Mouse (Mus musculus): ENCODE measurements around the gene Slc17a9. TPM values are rescaled to one million over a fixed set of nuclear protein-coding genes. Genes with fewer than 3 reads are reported as not detected.
A peak's percentile ranks its signal among the peaks of the same experiment; 100 is the strongest.

The Slc17a9 gene
- total and polyA plus RNA-seq, 3 experiments, result 0.42 to 2.6 (median 0.43) TPM

DNA sequence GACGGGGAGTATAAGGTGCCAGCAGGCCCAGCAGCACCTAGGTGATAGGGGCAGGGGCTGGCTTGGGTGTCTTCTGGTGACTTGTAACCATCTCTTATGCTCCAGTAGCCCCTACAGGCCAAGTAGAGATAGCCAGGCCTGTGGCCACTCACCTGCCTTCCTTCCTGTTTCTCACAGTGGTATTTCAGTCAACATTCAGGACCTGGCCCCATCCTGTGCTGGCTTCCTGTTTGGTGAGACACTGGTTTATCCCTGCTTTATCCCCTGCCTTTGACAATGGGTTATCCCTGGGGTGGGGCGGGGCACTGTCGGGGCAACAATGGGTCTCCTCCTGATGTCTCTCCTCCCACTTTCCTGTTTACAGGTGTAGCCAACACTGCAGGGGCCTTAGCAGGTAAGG lies 15.3 kb downstream of the Slc17a9 start:
- no peak overlapping the region for H3K4me3 ChIP-seq
- no peak for DNase-seq
- no peaks in the 10 kb centered on the region for H3K27me3 ChIP-seq (ENCODE audit: control insufficient read depth, insufficient read depth, low read length)
- no peak overlapping the region for H3K9ac ChIP-seq (ENCODE audit: low read depth, low read length)
- intact Hi-C loops (cut with DNase I), result no loop called here
- H3K79me2 ChIP-seq (replicated peaks; ENCODE audit: control insufficient read depth, insufficient read depth, low read length), result no peaks in the 10 kb centered on the region
- TF ChIP-seq POLR2A (IDR thresholded peaks at IDR 0.05; ENCODE audit: insufficient read depth, low read depth, low read length) (no peak), CTCF (IDR thresholded peaks at IDR 0.05) (peak; percentile 22)
- no peaks in the 10 kb centered on the region for H3K4me1 ChIP-seq (ENCODE audit: control insufficient read depth, insufficient read depth, low read length)
- 25% methylated on average over 3 of the region's 3 CpGs for WGBS
- H3K27ac ChIP-seq, result no peak overlapping the region
- H3K36me3 ChIP-seq (ENCODE audit: control insufficient read depth, insufficient read depth, low read length), result no peaks in the 10 kb centered on the region

DNA sequence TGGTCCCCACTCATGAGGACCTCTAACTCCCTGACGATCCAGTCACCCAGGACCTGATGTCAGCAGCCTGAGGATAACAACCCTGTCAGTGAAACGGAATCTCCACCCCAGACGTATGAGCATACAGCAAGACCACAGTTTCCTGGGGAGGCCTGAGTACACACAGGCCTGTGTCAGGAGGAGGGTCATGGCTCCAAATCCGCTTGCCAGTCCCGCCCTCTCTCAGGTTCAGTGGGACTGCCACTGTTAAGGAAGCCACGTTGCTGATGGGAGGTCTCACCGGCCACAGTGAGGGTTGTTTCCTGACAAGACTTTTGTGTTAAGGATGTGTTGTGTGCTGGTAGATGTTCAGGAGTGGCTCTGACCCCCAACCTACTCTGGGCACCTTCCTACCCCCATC lies 16.4 kb downstream of the Slc17a9 start:
- Histone ChIP-seq H3K79me2 (replicated peaks; ENCODE audit: control insufficient read depth, insufficient read depth, low read length) (no peaks in the 10 kb centered on the region), H3K4me1 (ENCODE audit: control insufficient read depth, insufficient read depth, low read length) (no peaks in the 10 kb centered on the region), H3K4me3 (no peak overlapping the region), H3K27me3 (ENCODE audit: control insufficient read depth, insufficient read depth, low read length) (no peaks in the 10 kb centered on the region), H3K9ac (ENCODE audit: low read depth, low read length) (no peak overlapping the region), H3K27ac (no peak overlapping the region), H3K36me3 (ENCODE audit: control insufficient read depth, insufficient read depth, low read length) (no peaks in the 10 kb centered on the region)
- 53% methylated on average over 7 of the region's 7 CpGs for WGBS
- DNase-seq, result no peak
- intact Hi-C loops (cut with DNase I), result no loop called here
- TF ChIP-seq EP300 (IDR thresholded peaks at IDR 0.05; ENCODE audit: insufficient read depth, low read depth, low read length) (no peak), CTCF (IDR thresholded peaks at IDR 0.05) (no peak), POLR2A (IDR thresholded peaks at IDR 0.05; ENCODE audit: insufficient read depth, low read depth, low read length) (no peak)

GRCm38 (mm10) chr2:180742820-180743219 lies 17.8 kb downstream of the Slc17a9 start:
- Histone ChIP-seq H3K27ac (no peak overlapping the region), H3K79me2 (replicated peaks; ENCODE audit: control insufficient read depth, insufficient read depth, low read length) (no peaks in the 10 kb centered on the region), H3K4me1 (ENCODE audit: control insufficient read depth, insufficient read depth, low read length) (no peaks in the 10 kb centered on the region), H3K9ac (ENCODE audit: low read depth, low read length) (no peak overlapping the region), H3K4me3 (no peak overlapping the region), H3K36me3 (ENCODE audit: control insufficient read depth, insufficient read depth, low read length) (no peaks in the 10 kb centered on the region), H3K27me3 (ENCODE audit: control insufficient read depth, insufficient read depth, low read length) (no peaks in the 10 kb centered on the region)
- 80% methylated on average over 6 of the region's 6 CpGs for WGBS
- intact Hi-C loops (cut with DNase I), result no loop called here
- no peak for TF ChIP-seq POLR2A (IDR thresholded peaks at IDR 0.05; ENCODE audit: insufficient read depth, low read depth, low read length)
- TF ChIP-seq EP300 (IDR thresholded peaks at IDR 0.05; ENCODE audit: insufficient read depth, low read depth, low read length), result no peak
- no peak for TF ChIP-seq CTCF (IDR thresholded peaks at IDR 0.05)
- DNase-seq, result no peak

DNA sequence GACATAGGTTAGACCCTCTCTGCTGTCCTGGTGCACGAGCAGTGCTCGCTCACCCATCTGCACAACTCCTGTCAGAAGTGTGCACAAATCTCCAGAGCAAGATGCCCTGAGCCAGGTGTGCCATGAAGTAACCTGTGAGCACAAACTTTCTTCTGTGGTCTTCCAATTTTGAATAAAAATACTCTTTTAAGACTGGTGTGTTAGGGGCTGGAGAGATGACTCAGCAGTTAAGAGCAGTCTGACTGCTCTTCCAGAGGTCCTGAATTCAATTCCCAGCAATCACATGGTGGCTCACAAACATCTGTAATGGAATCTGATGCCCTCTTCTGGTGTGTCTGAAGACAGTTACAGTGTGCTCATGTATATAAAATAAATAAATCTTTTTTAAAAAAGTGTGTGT lies 18.3 kb downstream of the Slc17a9 start:
- no peaks in the 10 kb centered on the region for H3K27me3 ChIP-seq (ENCODE audit: control insufficient read depth, insufficient read depth, low read length)
- WGBS, result 79% methylated on average over 2 of the region's 2 CpGs
- no peaks in the 10 kb centered on the region for H3K36me3 ChIP-seq (ENCODE audit: control insufficient read depth, insufficient read depth, low read length)
- no peaks in the 10 kb centered on the region for H3K79me2 ChIP-seq (replicated peaks; ENCODE audit: control insufficient read depth, insufficient read depth, low read length)
- no peak for TF ChIP-seq CTCF (IDR thresholded peaks at IDR 0.05)
- TF ChIP-seq POLR2A (IDR thresholded peaks at IDR 0.05; ENCODE audit: insufficient read depth, low read depth, low read length), result no peak
- TF ChIP-seq EP300 (IDR thresholded peaks at IDR 0.05; ENCODE audit: insufficient read depth, low read depth, low read length), result no peak
- intact Hi-C loops (cut with DNase I), result no loop called here
- H3K9ac ChIP-seq (ENCODE audit: low read depth, low read length), result no peak overlapping the region
- DNase-seq, result no peak
- H3K4me1 ChIP-seq (ENCODE audit: control insufficient read depth, insufficient read depth, low read length), result no peaks in the 10 kb centered on the region
- no peak overlapping the region for H3K27ac ChIP-seq
- no peak overlapping the region for H3K4me3 ChIP-seq

DNA sequence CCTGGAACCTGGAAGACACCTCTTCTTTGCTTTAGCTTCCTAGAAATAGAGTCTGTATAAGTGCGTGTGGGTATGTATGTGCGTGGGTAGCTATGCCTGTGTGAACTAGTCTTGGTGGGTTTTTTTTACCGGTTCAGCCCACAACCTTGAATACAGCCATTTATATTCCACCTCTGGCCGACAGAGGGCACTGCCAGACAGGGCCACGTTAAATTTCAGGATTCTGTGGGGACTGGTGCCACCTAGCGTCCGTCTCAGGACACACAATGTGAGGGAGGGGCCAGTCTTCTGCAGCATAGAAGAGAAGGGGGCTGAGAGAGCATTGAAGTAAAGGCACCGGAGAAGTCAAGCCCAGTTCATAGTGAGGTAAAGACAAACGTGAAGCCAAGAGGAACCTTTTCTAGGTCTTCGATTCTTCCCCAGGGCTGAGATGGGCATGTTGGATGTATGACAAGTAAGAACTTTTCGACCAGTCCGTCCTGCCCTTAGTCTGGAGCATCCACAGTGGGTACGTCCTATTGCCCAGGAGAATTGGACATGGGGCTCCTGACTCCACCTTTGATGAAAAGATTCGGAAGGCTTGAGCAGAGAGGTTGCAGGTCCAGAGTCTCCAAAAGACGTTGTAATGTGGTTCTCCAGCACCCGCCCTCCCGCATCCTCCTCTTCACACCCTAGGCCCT lies 20.3 kb downstream of the Slc17a9 start:
- no peak overlapping the region for H3K27ac ChIP-seq
- no peaks in the 10 kb centered on the region for H3K36me3 ChIP-seq (ENCODE audit: control insufficient read depth, insufficient read depth, low read length)
- WGBS, result 27% methylated on average over 17 of the region's 17 CpGs
- intact Hi-C loops (cut with DNase I), result loop anchor here (1.0 kb wide), 3 partner anchors 67 to 163 kb away; no protein-coding TSS in a partner anchor
- no peaks in the 10 kb centered on the region for H3K79me2 ChIP-seq (replicated peaks; ENCODE audit: control insufficient read depth, insufficient read depth, low read length)
- DNase-seq, result peak; percentile 83 to 89
- H3K4me3 ChIP-seq, result no peak overlapping the region
- no peaks in the 10 kb centered on the region for H3K27me3 ChIP-seq (ENCODE audit: control insufficient read depth, insufficient read depth, low read length)
- TF ChIP-seq CTCF (IDR thresholded peaks at IDR 0.05) (peak; percentile 99; the same call in 1 of the 2 replicates), EP300 (IDR thresholded peaks at IDR 0.05; ENCODE audit: insufficient read depth, low read depth, low read length) (peak; percentile 97), POLR2A (IDR thresholded peaks at IDR 0.05; ENCODE audit: insufficient read depth, low read depth, low read length) (no peak)
- no peaks in the 10 kb centered on the region for H3K4me1 ChIP-seq (ENCODE audit: control insufficient read depth, insufficient read depth, low read length)
- no peak overlapping the region for H3K9ac ChIP-seq (ENCODE audit: low read depth, low read length)

- no peaks in the 10 kb centered on the region for H3K79me2 ChIP-seq (replicated peaks; ENCODE audit: control insufficient read depth, insufficient read depth, low read length)
- H3K27me3 ChIP-seq (ENCODE audit: control insufficient read depth, insufficient read depth, low read length), result no peaks in the 10 kb centered on the region
- DNase-seq, result no peak
- H3K4me3 ChIP-seq, result no peak overlapping the region
- TF ChIP-seq CTCF (IDR thresholded peaks at IDR 0.05), result no peak
- no peak for TF ChIP-seq EP300 (IDR thresholded peaks at IDR 0.05; ENCODE audit: insufficient read depth, low read depth, low read length)
- no peak for TF ChIP-seq POLR2A (IDR thresholded peaks at IDR 0.05; ENCODE audit: insufficient read depth, low read depth, low read length)
- intact Hi-C loops (cut with DNase I), result no loop called here
- no peak overlapping the region for H3K9ac ChIP-seq (ENCODE audit: low read depth, low read length)
- WGBS, result 32% methylated on average over 5 of the region's 5 CpGs
- H3K4me1 ChIP-seq (ENCODE audit: control insufficient read depth, insufficient read depth, low read length), result no peaks in the 10 kb centered on the region
- no peaks in the 10 kb centered on the region for H3K36me3 ChIP-seq (ENCODE audit: control insufficient read depth, insufficient read depth, low read length)
- no peak overlapping the region for H3K27ac ChIP-seq
These were observed 21.6 kb downstream of the Slc17a9 start for GRCm38 (mm10) chr2:180746569-180747192.
